8 mouse cellular contexts compared by ENCODE assay signal in the genomic region with DNA sequence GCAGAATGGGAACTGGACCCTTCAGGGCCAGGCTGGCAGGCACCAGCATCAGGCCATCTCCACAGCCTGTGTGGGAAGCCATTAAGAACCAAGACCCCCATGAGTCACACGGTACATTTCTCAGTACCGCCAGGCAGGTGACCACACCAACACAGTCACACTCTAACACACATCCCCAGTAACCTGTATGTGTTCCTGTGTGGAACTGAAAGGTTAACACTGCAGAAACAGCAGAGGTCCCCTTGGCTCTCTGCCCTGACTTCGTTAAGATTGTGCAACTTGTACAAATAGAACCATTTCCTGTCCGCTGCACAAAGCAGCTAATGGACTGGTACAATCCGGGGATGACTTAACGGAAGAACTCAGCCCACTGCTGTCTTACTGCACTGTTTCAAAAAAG. TPM values are rescaled to one million over a fixed set of nuclear protein-coding genes. Genes with fewer than 3 reads are reported as not detected.
DNase-seq lines count a peak whose midpoint lies in the region; ATAC-seq and TF ChIP-seq lines count a peak whose summit lies in the region.
"Had no signal": no experiment of that assay in that cellular context is flagged by ENCODE, and none has a peak within 500 bp of the region (broad histone marks: within the 10 kb centered on the region; RNA-seq: fewer than 3 reads in every experiment).

No protein-coding gene starts in this region.

- H3K36me3 ChIP-seq in midbrain, embryonic 16.5 days (ENCODE audit: control insufficient read depth, insufficient read depth, low read length) = no peaks in the 10 kb centered on the region
- H3K36me3 ChIP-seq in midbrain, embryonic 13.5 days = no peaks in the 10 kb centered on the region
- no peaks in the 10 kb centered on the region for H3K36me3 ChIP-seq in kidney, postnatal 0 days (ENCODE audit: insufficient read depth, low read length)
- H3K36me3 ChIP-seq: midbrain, embryonic 12.5 days had no signal

- no peak overlapping the region for H3K4me3 ChIP-seq in midbrain, embryonic 16.5 days (ENCODE audit: low read depth, low read length)
- H3K4me3 ChIP-seq in midbrain, embryonic 13.5 days (replicated peaks) = no peak overlapping the region
- peak overlapping the region; percentile 45 for H3K4me3 ChIP-seq in bone marrow macrophage, adult 2 months (ENCODE audit: insufficient read depth, low read length)
- H3K4me3 ChIP-seq in kidney, postnatal 0 days (replicated peaks; ENCODE audit: low read depth, low read length) = no peak overlapping the region
- H3K4me3 ChIP-seq: midbrain, embryonic 12.5 days had no signal

- ATAC-seq in midbrain, embryonic 16.5 days = 0 out of 2 replicates have a peak, but pooled peaks have one; percentile 26
- no peak for ATAC-seq in midbrain, embryonic 13.5 days
- peak; percentile 75 for ATAC-seq in kidney, postnatal 0 days (replicated peaks; ENCODE audit: low FRiP score, low read depth)
- ATAC-seq in megakaryocyte, adult 5-6 weeks (ENCODE audit: poor library complexity, severe bottlenecking) = peak; percentile 57

- no peak overlapping the region for H3K9ac ChIP-seq in midbrain, embryonic 16.5 days (ENCODE audit: low read depth, low read length)
- H3K9ac ChIP-seq in midbrain, embryonic 13.5 days (replicated peaks) = no peak overlapping the region
- no peak overlapping the region for H3K9ac ChIP-seq in kidney, postnatal 0 days (ENCODE audit: low read depth, low read length)
- H3K9ac ChIP-seq: midbrain, embryonic 12.5 days had no signal

- peaks cover 5% of the 10 kb centered on the region; the same call in 1 of the 2 replicates for H3K4me1 ChIP-seq in midbrain, embryonic 16.5 days (ENCODE audit: control insufficient read depth, insufficient read depth, low read length)
- H3K4me1 ChIP-seq in midbrain, embryonic 13.5 days (replicated peaks) = no peaks in the 10 kb centered on the region; the same call in 1 of the 2 replicates
- H3K4me1 ChIP-seq in bone marrow macrophage, adult 2 months (ENCODE audit: control insufficient read depth, insufficient read depth, low read length) = peaks cover 43% of the 10 kb centered on the region
- H3K4me1 ChIP-seq in kidney, postnatal 0 days (replicated peaks; ENCODE audit: insufficient read depth, low read length) = peaks cover 33% of the 10 kb centered on the region
- H3K4me1 ChIP-seq: midbrain, embryonic 12.5 days had no signal

- no peak overlapping the region for H3K27ac ChIP-seq in midbrain, embryonic 16.5 days (ENCODE audit: low read length)
- no peak overlapping the region for H3K27ac ChIP-seq in midbrain, embryonic 13.5 days
- H3K27ac ChIP-seq in bone marrow macrophage, adult 2 months (ENCODE audit: insufficient read depth, low read depth, low read length) = peak overlapping the region; percentile 97
- peak overlapping the region; percentile 83 for H3K27ac ChIP-seq in kidney, postnatal 0 days
- H3K27ac ChIP-seq: midbrain, embryonic 12.5 days had no signal

- H3K9me3 ChIP-seq in midbrain, embryonic 16.5 days (replicated peaks; ENCODE audit: control insufficient read depth, low read length, poor library complexity, severe bottlenecking) = no peaks in the 10 kb centered on the region
- H3K9me3 ChIP-seq in midbrain, embryonic 13.5 days = no peaks in the 10 kb centered on the region
- no peaks in the 10 kb centered on the region for H3K9me3 ChIP-seq in kidney, postnatal 0 days (replicated peaks; ENCODE audit: low read length)
- H3K9me3 ChIP-seq: midbrain, embryonic 12.5 days had no signal

- TF ChIP-seq POLR2A in bone marrow macrophage, adult 2 months (IDR thresholded peaks at IDR 0.05; ENCODE audit: borderline replicate concordance, low read depth, low read length) = no peak

- no peak overlapping the region for H3K4me2 ChIP-seq in midbrain, embryonic 16.5 days (ENCODE audit: low read length)
- H3K4me2 ChIP-seq in midbrain, embryonic 13.5 days (replicated peaks) = no peak overlapping the region
- H3K4me2 ChIP-seq in kidney, postnatal 0 days (ENCODE audit: low read length) = peak overlapping the region; percentile 39
- H3K4me2 ChIP-seq: midbrain, embryonic 12.5 days had no signal

- peak; percentile 85 to 88 for DNase-seq in heart, adult 9 months (ENCODE audit: low spot score in 2 of 2)
- peak; percentile 94 for DNase-seq in kidney, postnatal 0 days (ENCODE audit: low spot score)
- DNase-seq in yolk sac, embryonic 10.5 days (ENCODE audit: low spot score) = peak; percentile 71

- no peak for TF ChIP-seq CTCF in bone marrow macrophage, adult 2 months (IDR thresholded peaks at IDR 0.05; ENCODE audit: low read depth, low read length)
- no peak for TF ChIP-seq CTCF in kidney, postnatal 0 days (IDR thresholded peaks at IDR 0.05; ENCODE audit: low read depth)

- 68% methylated on average over 6 of the region's 6 CpGs for WGBS in midbrain, embryonic 16.5 days
- 84% methylated on average over 6 of the region's 6 CpGs for WGBS in midbrain, embryonic 13.5 days
- 11% methylated on average over 6 of the region's 6 CpGs for WGBS in kidney, postnatal 0 days

- H3K27me3 ChIP-seq in midbrain, embryonic 16.5 days (ENCODE audit: control insufficient read depth, insufficient read depth, low read depth, low read length) = no peaks in the 10 kb centered on the region
- no peaks in the 10 kb centered on the region for H3K27me3 ChIP-seq in midbrain, embryonic 13.5 days
- no peaks in the 10 kb centered on the region for H3K27me3 ChIP-seq in kidney, postnatal 0 days (ENCODE audit: insufficient read depth, low read length)
- H3K27me3 ChIP-seq: midbrain, embryonic 12.5 days had no signal

RNA-seq across cellular contexts. Expression of gene Fndc3b, which starts 21.1 kb away (rescaled TPM):
- polyA plus RNA-seq in midbrain, embryonic 16.5 days (2015; fragmentation: Nextera tagmentation; extraction: Ambion mirVana) = 8.2 and 8.8 TPM in 2 replicates
- 7.1 and 10.0 TPM in 2 replicates for polyA plus RNA-seq in midbrain, embryonic 13.5 days (2015; fragmentation: Nextera tagmentation; extraction: Ambion mirVana)
- polyA plus RNA-seq in bone marrow macrophage, adult 2 months (2012; ENCODE audit: insufficient read depth, insufficient read length, missing spikeins) = 30.8 and 33.8 TPM in 2 replicates
- 23.1 and 24.2 TPM in 2 replicates for polyA plus RNA-seq in kidney, postnatal 0 days (2015; fragmentation: Nextera tagmentation; extraction: Ambion mirVana)
- total RNA-seq in megakaryocyte, adult 5-6 weeks (2015) = 23.6 and 29.8 TPM in 2 replicates
- total RNA-seq in megakaryocyte, adult 5-6 weeks (2017) = 13.0 and 13.9 TPM in 2 replicates

Comparison
In these comparisons a context has a peak if more than half of its experiments do, and no peak if none do; other contexts are left out.
1. H3K27ac ChIP-seq: peak in bone marrow macrophage, adult 2 months (single experiment) and kidney, postnatal 0 days (single experiment); none in midbrain, embryonic 16.5 days (single experiment) and midbrain, embryonic 13.5 days (single experiment).
2. Peak in every context shown above with its lines, with median percentiles within 50 percentile points of each other: DNase-seq.